Mouse (Mus musculus): ENCODE measurements around the gene Mylk4. TPM values are rescaled to one million over a fixed set of nuclear protein-coding genes. Genes with fewer than 3 reads are reported as not detected.
A peak's percentile ranks its signal among the peaks of the same experiment; 100 is the strongest.

Mylk4 gene
- polyA plus RNA-seq, 1 experiment from 2014 or later = 0.01 TPM

DNA sequence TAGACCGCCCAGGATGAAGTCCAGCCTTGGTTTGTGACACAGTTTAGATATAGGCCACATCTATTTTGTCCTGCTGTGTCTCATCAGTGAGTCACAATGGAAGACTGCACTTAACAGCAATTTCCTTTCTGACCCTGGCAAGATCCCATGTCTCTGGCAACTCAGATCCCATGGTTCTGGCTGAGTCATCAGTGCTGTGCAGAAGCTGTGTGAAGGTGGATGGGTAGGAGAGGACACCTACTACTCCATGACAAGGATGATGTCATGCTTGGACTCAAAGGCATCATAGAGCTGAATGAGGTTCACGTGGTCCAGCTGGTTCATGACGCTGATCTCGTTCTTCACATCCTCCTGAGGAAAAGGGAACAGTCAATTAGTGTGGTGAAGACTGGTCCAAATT is 62.0 kb downstream of the Mylk4 start:
- ATAC-seq (peak; percentile 82), DNase-seq (ENCODE audit: low read depth, low spot score) (peak; percentile 64)
- peaks cover 24% of the 10 kb centered on the region for H3K27me3 ChIP-seq
- POLR2A ChIA-PET = no interaction called here
- no peak for TF ChIP-seq CTCF (IDR thresholded peaks at IDR 0.05)
- CTCF ChIA-PET = interaction anchor here (1.6 kb wide), 1 partner anchor 9 kb away, joined by 5 read pairs; no protein-coding TSS in a partner anchor
- in situ Hi-C loops (cut with MboI; ENCODE audit: low pct_unique_long_range_greater_than_20kb) = no loop called here

DNA sequence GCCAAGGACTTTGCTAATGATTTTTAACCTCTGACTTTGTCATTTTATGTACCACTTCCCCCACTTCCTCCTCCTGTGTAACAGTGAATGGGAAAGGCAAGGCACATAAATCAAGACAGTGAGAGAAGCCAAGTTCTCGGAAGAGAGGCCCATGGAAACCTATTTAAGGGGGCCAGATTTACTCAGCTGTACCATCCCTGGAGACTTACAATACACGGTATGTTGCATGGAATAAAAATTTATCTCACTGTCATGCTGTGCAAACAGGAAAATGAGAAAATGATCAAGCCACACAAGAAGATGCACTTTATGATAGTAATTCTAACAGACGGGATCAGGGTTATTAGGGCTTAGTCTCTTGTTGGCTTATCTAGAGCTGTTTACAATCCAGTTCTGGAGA is 64.5 kb downstream of the Mylk4 start:
- ATAC-seq (no peak), DNase-seq (ENCODE audit: low read depth, low spot score) (no peak)
- in situ Hi-C loops (cut with MboI; ENCODE audit: low pct_unique_long_range_greater_than_20kb) = no loop called here
- ChIA-PET POLR2A (no interaction called here), CTCF (no interaction called here)
- TF ChIP-seq CTCF (IDR thresholded peaks at IDR 0.05) = no peak
- peaks cover 22% of the 10 kb centered on the region for H3K27me3 ChIP-seq

DNA sequence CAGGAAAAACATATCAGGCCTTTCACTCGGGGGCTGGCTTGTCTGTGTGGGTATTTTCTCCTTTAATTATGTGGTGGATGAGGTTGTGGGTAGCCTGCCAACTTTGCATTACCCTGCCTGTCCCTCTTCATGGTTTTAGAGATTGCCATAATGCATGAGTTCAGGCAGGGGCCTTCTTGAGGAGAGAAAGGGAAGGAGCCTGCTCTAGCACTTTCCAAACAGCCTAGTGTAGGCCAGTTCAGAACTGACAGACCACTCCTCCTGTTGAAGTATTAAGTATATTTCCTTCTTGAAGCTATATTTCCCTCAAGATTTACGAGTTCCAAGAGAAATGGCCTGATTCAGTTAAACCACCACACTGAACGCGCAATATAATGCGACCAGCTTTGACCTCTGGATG is 66.0 kb downstream of the Mylk4 start:
- no peak for TF ChIP-seq CTCF (IDR thresholded peaks at IDR 0.05)
- DNase-seq (ENCODE audit: low read depth, low spot score) = no peak
- H3K27me3 ChIP-seq = peaks cover 36% of the 10 kb centered on the region
- in situ Hi-C loops (cut with MboI; ENCODE audit: low pct_unique_long_range_greater_than_20kb) = no loop called here
- ChIA-PET POLR2A (no interaction called here), CTCF (no interaction called here)
- no peak for ATAC-seq

DNA sequence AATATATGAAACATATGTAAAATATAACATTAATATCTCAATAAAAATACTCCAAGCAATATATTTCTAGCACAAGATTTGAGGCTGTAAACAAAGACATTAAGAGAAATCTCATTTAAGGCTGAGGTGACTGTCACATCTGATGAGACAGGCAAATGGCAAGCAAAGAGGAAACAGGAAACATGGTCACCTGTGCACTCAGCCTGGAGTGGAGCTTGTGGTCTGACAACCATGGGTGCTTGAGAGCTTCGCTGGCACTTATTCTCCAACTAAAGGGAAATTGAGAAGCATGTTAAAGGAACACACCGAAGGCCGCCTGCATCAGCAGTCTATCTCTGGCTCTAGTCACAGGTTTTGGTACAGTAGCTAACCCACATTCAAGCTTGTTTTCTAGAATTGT is 71.2 kb downstream of the Mylk4 start:
- ATAC-seq = no peak
- in situ Hi-C loops (cut with MboI; ENCODE audit: low pct_unique_long_range_greater_than_20kb) = no loop called here
- no peak for TF ChIP-seq CTCF (IDR thresholded peaks at IDR 0.05)
- peaks cover 71% of the 10 kb centered on the region for H3K27me3 ChIP-seq
- CTCF ChIA-PET = no interaction called here
- no peak for DNase-seq (ENCODE audit: low read depth, low spot score)
- POLR2A ChIA-PET = no interaction called here

DNA sequence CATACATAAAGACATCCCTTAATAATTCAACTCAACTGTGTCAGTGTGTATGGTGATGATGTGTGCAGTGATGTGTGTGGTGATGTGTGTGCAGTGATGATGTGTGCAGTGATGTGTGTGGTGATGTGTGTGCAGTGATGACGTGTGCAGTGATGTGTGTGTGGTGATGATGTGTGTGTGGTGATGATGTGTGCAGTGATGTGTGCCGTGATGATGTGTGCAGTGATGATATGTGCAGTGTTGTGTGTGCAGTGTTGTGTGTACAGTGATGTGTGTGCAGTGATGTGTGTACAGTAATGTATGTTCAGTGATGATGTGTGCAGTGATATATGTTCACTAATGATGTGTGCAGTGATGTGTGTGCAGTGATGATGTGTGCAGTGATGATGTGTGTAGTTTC is 75.9 kb downstream of the Mylk4 start:
- DNase-seq (ENCODE audit: low read depth, low spot score) = no peak
- ChIA-PET CTCF (interaction anchor here (1.6 kb wide), 1 partner anchor 13 kb away, joined by 3 read pairs; no protein-coding TSS in a partner anchor), POLR2A (no interaction called here)
- no peak for ATAC-seq
- H3K27me3 ChIP-seq = peaks cover 69% of the 10 kb centered on the region
- TF ChIP-seq CTCF (IDR thresholded peaks at IDR 0.05) = no peak
- in situ Hi-C loops (cut with MboI; ENCODE audit: low pct_unique_long_range_greater_than_20kb) = no loop called here

DNA sequence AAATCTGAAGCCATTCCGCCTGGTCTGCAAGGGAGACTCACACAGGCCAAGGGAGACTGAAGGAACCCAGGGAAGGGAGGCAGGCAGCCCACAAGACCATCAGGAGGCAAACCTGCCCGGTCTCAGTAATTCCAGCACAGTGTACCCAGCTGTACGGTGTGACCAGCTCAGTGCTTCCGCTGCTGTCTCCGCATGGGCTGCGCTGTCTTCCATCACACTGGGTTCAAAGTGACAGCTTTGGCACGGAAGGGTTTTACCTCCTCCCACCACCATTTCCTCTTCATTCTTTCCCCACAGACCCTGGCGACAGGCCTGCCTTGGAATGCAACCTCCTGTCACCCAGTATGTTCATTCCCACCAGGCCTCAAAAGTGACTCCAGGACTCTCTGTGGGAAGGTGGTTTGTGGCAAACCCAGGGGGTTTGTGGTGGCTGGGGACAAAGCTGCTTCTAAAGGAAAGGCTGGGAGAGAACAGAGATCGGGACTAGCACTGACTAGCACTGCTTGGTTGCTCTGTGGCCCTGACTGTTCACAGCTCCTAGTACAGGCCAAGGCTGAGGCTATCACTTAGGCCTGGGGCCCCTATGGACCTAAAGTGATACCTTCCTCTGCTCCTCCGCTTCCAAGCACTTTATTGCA is 77.0 kb downstream of the Mylk4 start:
- ChIA-PET CTCF (interaction anchor here (1.6 kb wide), 1 partner anchor 11 kb away, joined by 3 read pairs; no protein-coding TSS in a partner anchor), POLR2A (no interaction called here)
- in situ Hi-C loops (cut with MboI; ENCODE audit: low pct_unique_long_range_greater_than_20kb) = no loop called here
- no peak for ATAC-seq
- no peak for DNase-seq (ENCODE audit: low read depth, low spot score)
- no peak for TF ChIP-seq CTCF (IDR thresholded peaks at IDR 0.05)
- peaks cover 62% of the 10 kb centered on the region for H3K27me3 ChIP-seq

DNA sequence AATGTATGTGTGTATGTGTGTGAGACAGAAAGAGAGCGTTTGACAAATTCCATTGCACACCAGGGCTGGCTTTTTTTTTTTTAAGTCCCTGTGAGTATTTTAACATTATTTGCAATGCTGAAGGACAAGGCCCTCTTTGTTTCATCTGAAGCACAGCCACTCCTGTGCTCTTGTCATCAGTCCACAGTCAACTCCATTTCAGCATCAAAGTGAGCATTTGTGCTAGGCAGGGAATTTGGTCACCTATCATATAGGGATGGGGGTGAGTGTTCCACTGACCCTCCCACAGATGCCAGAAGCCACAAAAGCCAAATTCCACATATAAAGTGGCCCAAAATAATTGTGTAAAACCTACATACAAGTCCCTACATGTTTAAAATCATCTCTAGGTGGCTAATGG is 78.4 kb downstream of the Mylk4 start:
- TF ChIP-seq CTCF (IDR thresholded peaks at IDR 0.05) = no peak
- in situ Hi-C loops (cut with MboI; ENCODE audit: low pct_unique_long_range_greater_than_20kb) = no loop called here
- H3K27me3 ChIP-seq = peaks cover 55% of the 10 kb centered on the region
- ATAC-seq (no peak), DNase-seq (ENCODE audit: low read depth, low spot score) (no peak)
- ChIA-PET POLR2A (no interaction called here), CTCF (no interaction called here)

DNA sequence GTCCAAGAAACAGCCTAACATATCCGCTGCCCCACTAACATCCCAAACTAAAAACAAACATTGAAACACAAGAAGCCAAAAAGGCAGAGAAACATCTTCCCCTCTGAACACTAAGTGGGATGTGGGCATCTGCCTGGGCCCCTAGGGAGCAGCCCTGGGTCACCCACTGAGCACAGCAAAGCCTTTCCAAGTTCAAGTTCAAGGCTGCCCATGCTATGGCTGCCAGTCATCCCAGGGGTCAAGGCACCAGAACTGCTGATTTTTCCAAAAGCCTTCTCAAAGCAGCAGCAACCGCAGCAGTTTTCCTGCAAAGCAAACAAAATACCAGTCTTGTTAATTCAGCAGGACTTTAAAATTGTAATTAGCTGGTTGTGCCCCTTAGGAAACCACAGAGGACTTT is 78.8 kb downstream of the Mylk4 start:
- no peak for DNase-seq (ENCODE audit: low read depth, low spot score)
- peaks cover 51% of the 10 kb centered on the region for H3K27me3 ChIP-seq
- in situ Hi-C loops (cut with MboI; ENCODE audit: low pct_unique_long_range_greater_than_20kb) = no loop called here
- TF ChIP-seq CTCF (IDR thresholded peaks at IDR 0.05) = no peak
- POLR2A ChIA-PET = no interaction called here
- CTCF ChIA-PET = no interaction called here
- no peak for ATAC-seq

DNA sequence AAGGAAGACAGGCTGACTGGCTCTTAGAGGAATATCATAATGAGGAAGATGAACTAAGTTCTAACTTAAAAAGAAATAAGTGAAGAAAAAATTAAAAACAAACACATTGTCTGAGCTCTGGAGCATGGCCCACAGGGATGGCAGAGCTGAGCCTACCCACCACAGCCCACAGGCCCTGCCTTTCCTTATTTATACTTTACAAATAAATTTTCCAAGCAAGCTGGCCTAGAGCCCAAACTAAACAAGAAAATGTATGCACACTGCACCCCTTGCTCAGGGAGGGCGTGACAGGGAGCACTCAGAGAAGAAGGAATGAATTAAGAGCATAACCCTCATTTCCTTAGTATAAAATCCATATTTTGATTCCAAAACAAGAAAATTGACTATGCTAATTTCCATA is 82.2 kb downstream of the Mylk4 start:
- no peak for TF ChIP-seq CTCF (IDR thresholded peaks at IDR 0.05)
- no peak for DNase-seq (ENCODE audit: low read depth, low spot score)
- POLR2A ChIA-PET = no interaction called here
- in situ Hi-C loops (cut with MboI; ENCODE audit: low pct_unique_long_range_greater_than_20kb) = no loop called here
- no peak for ATAC-seq
- H3K27me3 ChIP-seq = peaks cover 35% of the 10 kb centered on the region
- CTCF ChIA-PET = no interaction called here

DNA sequence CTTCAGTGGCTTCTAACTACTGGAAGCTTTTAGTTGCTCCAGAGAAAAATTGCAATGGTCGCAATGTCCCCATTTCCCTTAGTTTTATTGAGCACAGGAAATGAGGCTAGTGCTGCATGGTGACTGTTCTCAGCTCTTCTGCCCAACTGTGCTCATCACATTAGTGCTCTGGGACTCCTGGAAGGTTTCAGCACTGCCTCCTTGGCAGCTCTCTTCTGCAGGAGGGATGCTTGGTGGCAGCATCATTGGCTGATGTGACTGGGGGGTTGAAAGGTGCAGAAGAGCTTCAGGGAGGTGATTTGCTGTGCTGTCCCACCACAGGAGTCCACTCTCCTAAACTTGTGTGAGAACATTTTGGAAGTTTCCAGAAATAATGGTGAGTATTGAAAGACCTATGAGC is 84.4 kb downstream of the Mylk4 start:
- CTCF ChIA-PET = no interaction called here
- H3K27me3 ChIP-seq = peaks cover 18% of the 10 kb centered on the region
- no peak for ATAC-seq
- no peak for DNase-seq (ENCODE audit: low read depth, low spot score)
- in situ Hi-C loops (cut with MboI; ENCODE audit: low pct_unique_long_range_greater_than_20kb) = no loop called here
- POLR2A ChIA-PET = no interaction called here
- TF ChIP-seq CTCF (IDR thresholded peaks at IDR 0.05) = no peak

DNA sequence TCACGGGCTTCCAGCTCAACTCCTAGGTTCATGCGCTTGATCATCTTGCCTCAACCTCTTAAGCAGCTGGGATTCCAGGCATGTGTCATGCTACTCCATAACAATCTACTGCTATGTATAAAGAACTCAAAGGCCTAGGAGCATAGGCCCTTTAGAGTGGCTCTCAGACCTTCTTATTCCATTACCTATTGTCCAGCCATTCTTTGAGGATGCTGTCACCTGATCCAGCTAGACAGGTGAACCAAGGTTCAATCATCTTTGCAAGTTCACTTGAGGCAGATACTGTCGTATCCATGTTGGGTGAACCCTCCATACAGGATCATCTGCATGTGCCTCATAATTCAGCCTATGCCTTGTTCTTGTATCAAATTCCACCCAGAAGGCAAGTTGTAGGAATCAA is 84.8 kb downstream of the Mylk4 start:
- POLR2A ChIA-PET = no interaction called here

DNA sequence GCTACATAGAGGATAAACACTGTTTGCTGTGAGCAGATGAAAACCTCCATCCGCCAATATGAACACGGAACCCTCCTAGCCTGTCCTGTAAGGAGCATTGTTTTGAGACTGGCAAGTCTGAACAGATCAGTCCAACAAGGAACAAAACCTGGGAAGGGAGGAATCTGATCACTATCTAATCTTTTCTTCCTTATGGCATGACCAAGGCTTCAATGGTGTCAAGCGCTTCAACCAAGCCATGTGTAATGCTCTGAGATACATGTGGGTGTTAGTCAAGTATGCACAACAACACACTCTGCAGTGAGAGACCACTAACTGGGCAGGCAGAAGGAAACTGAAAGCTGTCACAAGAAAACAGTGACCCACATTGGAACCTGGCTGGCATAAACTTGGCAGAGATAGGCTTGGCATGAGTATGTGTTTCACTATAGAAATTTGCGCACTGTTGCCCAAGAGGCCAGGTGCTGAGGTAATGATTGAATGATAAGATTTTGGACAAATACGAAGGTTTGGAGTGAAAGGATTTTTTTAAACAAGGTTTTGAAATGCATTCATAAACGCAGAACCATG is 89.8 kb downstream of the Mylk4 start:
- TF ChIP-seq CTCF (IDR thresholded peaks at IDR 0.05) = no peak
- H3K27me3 ChIP-seq = peaks cover 4% of the 10 kb centered on the region
- DNase-seq (ENCODE audit: low read depth, low spot score) = no peak
- ATAC-seq = no peak
- in situ Hi-C loops (cut with MboI; ENCODE audit: low pct_unique_long_range_greater_than_20kb) = no loop called here
- POLR2A ChIA-PET = no interaction called here
- CTCF ChIA-PET = no interaction called here

More for the DNA sequence above, 84.8 kb downstream of the Mylk4 start:
- DNase-seq (ENCODE audit: low read depth, low spot score) (no peak), ATAC-seq (no peak)
- CTCF ChIA-PET = no interaction called here
- H3K27me3 ChIP-seq = peaks cover 15% of the 10 kb centered on the region
- in situ Hi-C loops (cut with MboI; ENCODE audit: low pct_unique_long_range_greater_than_20kb) = no loop called here
- TF ChIP-seq CTCF (IDR thresholded peaks at IDR 0.05) = no peak
